Mouse (Mus musculus) frontal cortex, adult 2 months (tissue): Measurements from ENCODE around the gene Naa38. TPM values are rescaled to one million over a fixed set of nuclear protein-coding genes. Genes with fewer than 3 reads are reported as not detected.

Experiments used
- DNase-seq, 2 experiments: peaks; one replicate each; pipeline ENCODE4 v3.0.0; 2022; ENCODE audit warnings: low spot score in 1 of 2; ENCODE audit errors: extremely low spot score in 1 of 2
- polyA plus RNA-seq: library from polyadenylated mRNA; depleted of rRNA; stranded (reverse); fragments of >200 nt; gene quantifications from 2 replicates; pipeline ENCODE4 v1.2.3, GENCODE M21; 2012; rRNA removed

Gene Naa38
- polyA plus RNA-seq, 1 experiment = 179 TPM

GRCm38 (mm10) chr11:69428751-69429150 lies 33.5 kb downstream of the Naa38 start:
- no peak for DNase-seq

DNA sequence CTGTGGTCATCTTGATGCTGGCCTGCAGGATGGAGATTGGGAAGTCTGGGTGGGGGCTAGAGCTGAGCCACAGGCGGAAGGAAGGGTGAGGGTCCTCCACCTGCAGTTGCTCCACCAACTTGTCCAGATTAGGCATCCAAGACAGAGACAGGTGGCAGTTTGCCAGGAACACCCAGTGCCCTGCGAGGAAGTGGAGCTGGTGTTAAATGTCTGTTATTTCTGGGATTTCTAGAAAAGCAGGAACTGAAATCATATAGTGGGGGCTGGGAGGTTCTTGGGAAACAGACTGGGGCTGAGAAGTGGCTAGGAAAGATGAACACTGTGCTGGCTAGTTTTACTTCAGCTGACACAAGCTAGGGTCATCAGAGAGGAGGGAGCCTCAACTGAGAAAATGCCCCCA lies 34.0 kb downstream of the Naa38 start:
- DNase-seq = no peak

DNA sequence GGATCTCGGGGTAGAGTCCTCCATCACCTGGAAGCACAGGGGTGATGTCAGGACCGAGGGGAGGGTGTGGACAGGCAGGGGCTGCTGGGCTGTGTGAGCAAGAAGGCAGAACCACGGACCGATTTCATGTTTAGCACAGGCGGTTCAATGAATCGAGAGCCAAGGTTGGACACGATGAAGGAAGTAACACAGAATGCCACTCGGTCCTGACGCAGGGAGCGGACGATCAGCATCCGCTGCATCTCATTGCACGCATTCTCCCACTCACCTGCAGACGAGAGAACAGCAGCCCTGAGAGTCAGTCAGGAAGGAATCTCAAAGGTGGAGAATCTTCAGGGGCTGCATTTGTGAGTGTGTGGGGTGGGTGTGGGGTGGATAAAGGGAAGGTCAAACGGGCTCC lies 35.3 kb downstream of the Naa38 start:
- DNase-seq = no peak

- peak; percentile 67 to 88 for DNase-seq
Observed at GRCm38 (mm10) chr11:69431829-69432639, 36.7 kb downstream of the Naa38 start.

- DNase-seq = no peak
Observed at GRCm38 (mm10) chr11:69432640-69432982, 37.3 kb downstream of the Naa38 start.

DNA sequence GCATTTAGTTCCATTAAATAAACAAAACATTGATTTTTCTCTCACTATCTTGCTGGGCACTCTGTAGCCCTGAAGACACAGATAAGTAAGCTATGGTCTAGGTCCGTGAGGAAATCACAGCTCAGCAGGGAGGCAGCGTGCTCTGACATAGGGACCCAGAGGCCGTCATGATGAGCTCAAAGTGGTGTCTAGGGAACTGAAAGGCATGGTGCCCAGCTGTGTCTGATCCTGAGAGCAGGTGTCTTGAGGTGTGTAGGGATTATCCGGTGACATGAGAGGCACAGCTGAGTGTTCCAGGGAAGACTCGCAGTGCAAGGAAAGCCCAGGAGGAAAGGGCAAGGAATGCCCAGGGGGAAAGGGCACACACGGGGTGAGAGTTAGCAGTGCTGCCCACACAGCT lies 37.9 kb downstream of the Naa38 start:
- DNase-seq = no peak

- DNase-seq = no peak
Observed at GRCm38 (mm10) chr11:69437291-69437690, 42.0 kb downstream of the Naa38 start.

GRCm38 (mm10) chr11:69443328-69443727 lies 48.0 kb downstream of the Naa38 start:
- DNase-seq = no peak

Other genes with a start within 250 kb of the Naa38 start
- gene Alox12b, start 238.5 kb upstream of the Naa38 start, polyA plus RNA-seq = 2.0 TPM in 2 replicates
- 1.6 and 1.8 TPM in 2 replicates for gene Alox8, start 197.6 kb upstream of the Naa38 start, polyA plus RNA-seq
- 0.92 and 1.00 TPM in 2 replicates for gene Gucy2e, start 158.5 kb upstream of the Naa38 start, polyA plus RNA-seq
- gene Cntrob, start 71.7 kb upstream of the Naa38 start, polyA plus RNA-seq = 27.8 and 31.3 TPM in 2 replicates
- 73.4 and 85.0 TPM in 2 replicates for gene Trappc1, start 71.5 kb upstream of the Naa38 start, polyA plus RNA-seq
- 105 and 109 TPM in 2 replicates for gene Kcnab3, start 69.2 kb upstream of the Naa38 start, polyA plus RNA-seq
- gene Rnf227, start 55.0 kb upstream of the Naa38 start, polyA plus RNA-seq = 130 and 138 TPM in 2 replicates
- gene Chd3, start 26.1 kb upstream of the Naa38 start, polyA plus RNA-seq = 374 and 399 TPM in 2 replicates
- gene Cyb5d1, start 144 bp downstream of the Naa38 start, polyA plus RNA-seq = 34.2 and 35.7 TPM in 2 replicates
- 4.1 and 4.6 TPM in 2 replicates for gene Tmem88, start 2.7 kb downstream of the Naa38 start, polyA plus RNA-seq
- 12.3 and 12.7 TPM in 2 replicates for gene Kdm6b, start 18.2 kb downstream of the Naa38 start, polyA plus RNA-seq
- 2.7 and 4.6 TPM in 2 replicates for gene Dnah2, start 153.6 kb downstream of the Naa38 start, polyA plus RNA-seq
- gene Efnb3, start 164.7 kb downstream of the Naa38 start, polyA plus RNA-seq = 78.4 and 80.4 TPM in 2 replicates
- 12.2 and 12.9 TPM in 2 replicates for gene Wrap53, start 184.8 kb downstream of the Naa38 start, polyA plus RNA-seq
- 36.7 and 38.4 TPM in 2 replicates for gene Trp53, start 184.9 kb downstream of the Naa38 start, polyA plus RNA-seq
- 324 and 357 TPM in 2 replicates for gene Atp1b2, start 210.5 kb downstream of the Naa38 start, polyA plus RNA-seq
- 0.11 and 0.16 TPM in 2 replicates for gene Shbg, start 222.4 kb downstream of the Naa38 start, polyA plus RNA-seq
- gene Sat2, start 226.5 kb downstream of the Naa38 start, polyA plus RNA-seq = 20.3 and 26.3 TPM in 2 replicates
- 136 and 154 TPM in 2 replicates for gene Fxr2, start 237.5 kb downstream of the Naa38 start, polyA plus RNA-seq